Mouse (Mus musculus): ENCODE data around the gene M6pr. TPM values are rescaled to one million over a fixed set of nuclear protein-coding genes. Genes with fewer than 3 reads are reported as not detected.
A peak's percentile ranks its signal among the peaks of the same experiment; 100 is the strongest.

The M6pr gene
- polyA plus RNA-seq, 1 experiment from 2014 or later = 49.6 TPM

DNA sequence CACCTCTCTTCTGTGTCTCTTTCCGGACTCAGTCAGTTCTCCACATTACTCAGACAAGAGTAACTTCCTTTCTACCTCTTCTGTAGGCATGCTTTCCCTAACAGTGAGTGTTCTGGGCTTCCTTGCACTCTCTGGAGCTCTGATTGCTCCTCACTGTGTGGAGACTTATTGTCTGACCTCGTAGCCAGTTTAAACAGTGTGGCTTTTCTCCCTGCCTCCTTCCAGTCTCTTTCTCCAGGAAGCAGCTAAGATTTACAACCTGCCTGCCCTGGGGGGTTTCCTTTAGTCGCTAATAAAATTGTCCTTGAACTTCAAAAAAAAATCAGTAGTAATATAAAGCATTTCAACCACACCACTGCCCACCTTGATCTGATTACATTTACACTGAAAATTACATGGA, 18.3 kb upstream of the M6pr start:
- no peak overlapping the region for H3K4me2 ChIP-seq
- no peaks in the 10 kb centered on the region for H3K36me3 ChIP-seq (replicated peaks)
- 69% methylated on average over 3 of the region's 3 CpGs for WGBS
- no peaks in the 10 kb centered on the region for H3K27me3 ChIP-seq (replicated peaks)
- no peak overlapping the region for H3K4me3 ChIP-seq
- H3K27ac ChIP-seq = no peak overlapping the region
- H3K9ac ChIP-seq = no peak overlapping the region
- no peaks in the 10 kb centered on the region for H3K4me1 ChIP-seq
- no peaks in the 10 kb centered on the region for H3K9me3 ChIP-seq
- ATAC-seq (replicated peaks) = no peak

DNA sequence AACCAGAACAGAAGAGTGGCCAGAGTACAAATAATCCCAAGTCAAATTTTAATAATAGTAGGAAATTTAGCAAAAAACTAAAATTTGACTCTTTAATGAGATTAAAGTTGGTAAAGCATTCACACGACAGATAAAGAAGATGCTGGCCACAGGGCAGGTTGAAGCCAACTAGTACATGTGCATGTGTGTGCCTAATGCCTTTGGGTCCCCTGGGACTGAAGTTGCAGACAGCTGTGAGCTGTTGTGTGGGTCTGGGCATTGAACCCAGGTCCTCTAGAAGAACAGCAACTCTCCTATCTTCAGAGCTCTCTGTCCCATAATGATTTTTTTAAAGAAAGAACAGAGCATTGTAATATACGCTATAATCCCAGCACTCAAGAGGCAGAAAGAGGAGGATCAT, 17.3 kb upstream of the M6pr start:
- 67% methylated on average over 2 of the region's 2 CpGs for WGBS
- H3K4me2 ChIP-seq = no peak overlapping the region
- no peak overlapping the region for H3K9ac ChIP-seq
- H3K4me1 ChIP-seq = peaks cover 5% of the 10 kb centered on the region
- no peak overlapping the region for H3K27ac ChIP-seq
- no peaks in the 10 kb centered on the region for H3K27me3 ChIP-seq (replicated peaks)
- no peak for ATAC-seq (replicated peaks)
- H3K36me3 ChIP-seq (replicated peaks) = no peaks in the 10 kb centered on the region
- H3K4me3 ChIP-seq = no peak overlapping the region
- H3K9me3 ChIP-seq = no peaks in the 10 kb centered on the region

- ATAC-seq (replicated peaks) = no peak
- H3K4me2 ChIP-seq = no peak overlapping the region
- H3K9me3 ChIP-seq = no peaks in the 10 kb centered on the region
- H3K9ac ChIP-seq = no peak overlapping the region
- H3K4me1 ChIP-seq = peaks cover 8% of the 10 kb centered on the region
- H3K27me3 ChIP-seq (replicated peaks) = no peaks in the 10 kb centered on the region
- H3K36me3 ChIP-seq (replicated peaks) = no peaks in the 10 kb centered on the region
- H3K27ac ChIP-seq = no peak overlapping the region
- 78% methylated on average over 3 of the region's 3 CpGs for WGBS
- H3K4me3 ChIP-seq = no peak overlapping the region
These were observed 16.8 kb upstream of the M6pr start for GRCm38 (mm10) chr6:122291735-122292134.

DNA sequence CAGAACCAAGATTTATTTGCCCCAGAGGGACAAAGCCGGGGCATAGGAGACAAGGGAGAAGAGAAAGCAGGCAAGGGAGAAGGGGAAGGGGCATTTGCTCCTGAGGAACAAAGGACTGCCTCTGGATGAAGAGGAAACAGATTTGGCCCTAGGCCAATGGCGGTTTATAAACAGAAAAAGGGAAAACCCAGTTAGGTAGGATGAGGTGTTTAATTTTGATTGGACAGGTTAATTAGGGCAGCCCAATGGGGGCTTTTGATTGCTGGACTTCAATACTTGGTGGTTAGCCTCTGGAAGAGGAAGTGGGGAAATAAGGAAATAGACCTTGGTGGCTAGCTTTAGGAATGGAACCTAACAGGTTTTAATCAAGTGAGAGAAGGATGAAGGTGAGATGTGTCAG, 16.3 kb upstream of the M6pr start:
- H3K27ac ChIP-seq = no peak overlapping the region
- H3K9ac ChIP-seq = no peak overlapping the region
- no peaks in the 10 kb centered on the region for H3K27me3 ChIP-seq (replicated peaks)
- H3K36me3 ChIP-seq (replicated peaks) = no peaks in the 10 kb centered on the region
- H3K4me1 ChIP-seq = peaks cover 8% of the 10 kb centered on the region
- 56% methylated on average over 2 of the region's 2 CpGs for WGBS
- no peaks in the 10 kb centered on the region for H3K9me3 ChIP-seq
- H3K4me2 ChIP-seq = no peak overlapping the region
- H3K4me3 ChIP-seq = no peak overlapping the region
- no peak for ATAC-seq (replicated peaks)

DNA sequence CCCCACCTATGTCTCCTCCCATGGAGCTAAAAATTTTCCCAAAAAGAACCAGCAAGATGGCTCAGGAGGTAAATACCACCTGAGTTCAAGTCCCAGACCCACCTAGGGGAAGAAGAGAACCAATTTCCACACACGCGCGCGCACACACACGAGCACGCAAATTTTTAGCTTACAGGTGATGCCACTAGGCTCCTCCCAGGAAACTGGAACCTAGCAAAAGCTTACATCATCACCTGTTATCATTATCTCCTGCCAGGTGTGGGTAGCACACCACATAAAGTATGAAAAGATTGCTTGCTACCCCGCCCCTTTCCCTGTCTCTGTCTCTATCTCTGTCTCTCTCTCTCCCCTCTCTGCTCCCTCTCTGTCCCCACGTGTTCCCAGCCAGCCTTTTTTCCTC, 15.4 kb upstream of the M6pr start:
- H3K27me3 ChIP-seq (replicated peaks) = no peaks in the 10 kb centered on the region

GRCm38 (mm10) chr6:122293796-122294195, 14.7 kb upstream of the M6pr start:
- 92% methylated on average over 9 of the region's 9 CpGs for WGBS
- H3K27ac ChIP-seq = no peak overlapping the region
- no peaks in the 10 kb centered on the region for H3K9me3 ChIP-seq

More for the DNA sequence above, 15.4 kb upstream of the M6pr start:
- Histone ChIP-seq H3K4me2 (no peak overlapping the region), H3K36me3 (replicated peaks) (no peaks in the 10 kb centered on the region), H3K4me3 (no peak overlapping the region), H3K4me1 (peaks cover 12% of the 10 kb centered on the region), H3K9me3 (no peaks in the 10 kb centered on the region), H3K27ac (no peak overlapping the region), H3K9ac (no peak overlapping the region)
- 92% methylated on average over 8 of the region's 8 CpGs for WGBS
- ATAC-seq (replicated peaks) = no peak

DNA sequence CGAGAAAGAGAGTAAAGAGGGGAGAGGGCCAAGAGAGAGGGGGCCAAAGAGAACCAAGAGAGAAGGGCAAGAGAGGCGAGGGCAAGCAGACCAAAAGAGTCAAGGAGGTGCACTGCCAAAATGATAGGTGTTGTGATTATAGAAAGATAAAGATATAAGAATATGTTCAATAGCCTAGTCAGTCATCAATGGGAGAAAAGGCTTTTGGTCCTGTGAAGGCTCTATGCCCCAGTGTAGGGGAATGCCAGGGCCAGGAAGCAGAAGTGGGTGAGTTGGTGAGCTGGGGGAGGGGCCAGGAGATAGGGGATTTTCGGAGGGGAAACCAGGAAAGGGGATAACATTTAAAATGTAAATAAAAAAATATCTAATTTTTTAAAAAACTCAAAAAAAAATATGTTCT, 14.2 kb upstream of the M6pr start:
- Histone ChIP-seq H3K27ac (no peak overlapping the region), H3K4me3 (no peak overlapping the region), H3K9ac (no peak overlapping the region), H3K36me3 (replicated peaks) (no peaks in the 10 kb centered on the region), H3K9me3 (no peaks in the 10 kb centered on the region), H3K4me2 (no peak overlapping the region), H3K4me1 (peaks cover 12% of the 10 kb centered on the region), H3K27me3 (replicated peaks) (no peaks in the 10 kb centered on the region)
- ATAC-seq (replicated peaks) = no peak
- 75% methylated on average over 3 of the region's 3 CpGs for WGBS

More at GRCm38 (mm10) chr6:122293796-122294195, 14.7 kb upstream of the M6pr start:
- Histone ChIP-seq H3K4me1 (peaks cover 12% of the 10 kb centered on the region), H3K27me3 (replicated peaks) (no peaks in the 10 kb centered on the region), H3K4me2 (no peak overlapping the region), H3K36me3 (replicated peaks) (no peaks in the 10 kb centered on the region), H3K9ac (no peak overlapping the region), H3K4me3 (no peak overlapping the region)
- no peak for ATAC-seq (replicated peaks)

DNA sequence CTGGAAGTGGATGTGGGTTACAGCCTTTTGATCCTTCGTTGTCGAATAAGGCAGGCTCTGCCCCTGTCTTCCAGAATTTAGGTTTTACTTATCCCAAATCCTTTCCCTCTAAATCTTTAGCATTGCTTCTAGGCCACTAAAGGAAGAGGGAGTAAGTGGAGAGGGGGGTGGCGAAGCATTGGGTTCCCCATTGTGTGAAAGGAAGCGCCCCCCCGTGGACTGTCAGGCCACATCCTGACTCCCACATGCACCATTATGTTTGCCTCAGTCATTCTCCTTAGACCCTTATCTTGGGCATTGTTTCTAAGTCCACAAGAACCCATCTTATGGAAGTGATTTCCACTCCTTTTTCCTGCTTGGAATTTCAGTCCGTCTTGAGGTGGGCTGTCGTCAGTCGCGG, 13.3 kb upstream of the M6pr start:
- Histone ChIP-seq H3K9me3 (no peaks in the 10 kb centered on the region), H3K4me3 (no peak overlapping the region), H3K9ac (no peak overlapping the region), H3K4me1 (peaks cover 12% of the 10 kb centered on the region), H3K27me3 (replicated peaks) (no peaks in the 10 kb centered on the region), H3K36me3 (replicated peaks) (no peaks in the 10 kb centered on the region), H3K27ac (no peak overlapping the region), H3K4me2 (no peak overlapping the region)
- ATAC-seq (replicated peaks) = no peak
- WGBS = 58% methylated on average over 9 of the region's 9 CpGs

GRCm38 (mm10) chr6:122296918-122297278, 11.6 kb upstream of the M6pr start:
- H3K4me3 ChIP-seq = peak overlapping the region; percentile 44
- no peaks in the 10 kb centered on the region for H3K36me3 ChIP-seq (replicated peaks)
- no peaks in the 10 kb centered on the region for H3K27me3 ChIP-seq (replicated peaks)
- ATAC-seq (replicated peaks) = peak; percentile 67
- 26% methylated on average over 3 of the region's 3 CpGs for WGBS
- H3K4me2 ChIP-seq = peak overlapping the region; percentile 60
- H3K4me1 ChIP-seq = peaks cover 12% of the 10 kb centered on the region
- H3K27ac ChIP-seq = peak overlapping the region; percentile 87
- peak overlapping the region; percentile 51 for H3K9ac ChIP-seq
- H3K9me3 ChIP-seq = no peaks in the 10 kb centered on the region

- Histone ChIP-seq H3K9me3 (no peaks in the 10 kb centered on the region), H3K4me3 (peak overlapping the region; percentile 44), H3K4me2 (peak overlapping the region; percentile 60), H3K9ac (peak overlapping the region; percentile 51), H3K27ac (peak overlapping the region; percentile 87), H3K27me3 (replicated peaks) (no peaks in the 10 kb centered on the region), H3K4me1 (peaks cover 12% of the 10 kb centered on the region), H3K36me3 (replicated peaks) (no peaks in the 10 kb centered on the region)
- WGBS = 4% methylated on average over 25 of the region's 25 CpGs
- peak; percentile 82 for ATAC-seq (replicated peaks)
These were observed 11.0 kb upstream of the M6pr start for GRCm38 (mm10) chr6:122297279-122298222.

GRCm38 (mm10) chr6:122298223-122298609, 10.3 kb upstream of the M6pr start:
- Histone ChIP-seq H3K27ac (peak overlapping the region; percentile 87; the same call in 1 of the 2 replicates), H3K27me3 (replicated peaks) (no peaks in the 10 kb centered on the region), H3K4me1 (peaks cover 12% of the 10 kb centered on the region), H3K4me3 (no peak overlapping the region), H3K9ac (no peak overlapping the region), H3K36me3 (replicated peaks) (no peaks in the 10 kb centered on the region), H3K4me2 (peak overlapping the region; percentile 60), H3K9me3 (no peaks in the 10 kb centered on the region)
- 53% methylated on average over 3 of the region's 4 CpGs for WGBS
- ATAC-seq (replicated peaks) = peak; percentile 51

DNA sequence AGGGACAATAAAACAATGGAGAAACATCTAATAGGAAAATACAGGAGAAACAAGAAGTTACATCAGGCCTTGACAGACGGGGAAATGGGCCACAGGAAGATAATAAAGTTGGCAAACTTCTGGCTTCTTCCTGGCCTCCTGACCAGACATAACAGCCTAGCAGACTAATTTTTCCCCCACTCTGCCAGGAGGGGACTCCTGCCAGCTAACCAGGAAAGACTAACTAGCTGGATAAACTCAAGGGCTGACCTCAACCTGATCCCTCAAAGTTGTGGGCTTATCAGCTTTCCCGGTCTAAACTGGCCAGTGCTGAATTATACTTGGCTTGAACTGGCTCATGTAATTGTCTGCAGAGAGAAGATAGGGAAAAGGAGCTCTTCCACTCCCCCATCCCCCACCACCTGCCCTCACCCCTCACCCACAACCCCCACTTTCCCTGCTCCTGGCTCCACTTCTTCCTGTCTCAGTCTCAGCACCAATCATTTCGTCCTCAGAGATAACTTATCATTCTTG, 8.8 kb upstream of the M6pr start:
- peaks cover 12% of the 10 kb centered on the region for H3K4me1 ChIP-seq
- H3K4me2 ChIP-seq = no peak overlapping the region
- no peak overlapping the region for H3K27ac ChIP-seq
- no peaks in the 10 kb centered on the region for H3K9me3 ChIP-seq
- 83% methylated on average over 3 of the region's 3 CpGs for WGBS
- no peak overlapping the region for H3K9ac ChIP-seq
- ATAC-seq (replicated peaks) = no peak
- no peaks in the 10 kb centered on the region for H3K36me3 ChIP-seq (replicated peaks)
- H3K4me3 ChIP-seq = no peak overlapping the region
- no peaks in the 10 kb centered on the region for H3K27me3 ChIP-seq (replicated peaks)

- Histone ChIP-seq H3K36me3 (replicated peaks) (no peaks in the 10 kb centered on the region), H3K27ac (no peak overlapping the region), H3K27me3 (replicated peaks) (no peaks in the 10 kb centered on the region), H3K4me2 (no peak overlapping the region), H3K9me3 (no peaks in the 10 kb centered on the region), H3K4me1 (peaks cover 4% of the 10 kb centered on the region), H3K9ac (no peak overlapping the region), H3K4me3 (no peak overlapping the region)
- 43% methylated on average over 1 of the region's 1 CpGs for WGBS
- no peak for ATAC-seq (replicated peaks)
These were observed 6.4 kb upstream of the M6pr start for GRCm38 (mm10) chr6:122302121-122302520.
